Mouse (Mus musculus): ENCODE measurements at regions not wholly inside any gene's neighbourhood (a gene's known extent, or its start where the extent isn't known, plus 50 kb on each side); places are given as distances from the start of the nearest gene placed in this dataset.
A peak's percentile ranks its signal among the peaks of the same experiment; 100 is the strongest.

- no peak for DNase-seq
Measured at GRCm38 (mm10) chr3:37908456-37908855, 184.2 kb upstream of the Gm5148 start.

DNA sequence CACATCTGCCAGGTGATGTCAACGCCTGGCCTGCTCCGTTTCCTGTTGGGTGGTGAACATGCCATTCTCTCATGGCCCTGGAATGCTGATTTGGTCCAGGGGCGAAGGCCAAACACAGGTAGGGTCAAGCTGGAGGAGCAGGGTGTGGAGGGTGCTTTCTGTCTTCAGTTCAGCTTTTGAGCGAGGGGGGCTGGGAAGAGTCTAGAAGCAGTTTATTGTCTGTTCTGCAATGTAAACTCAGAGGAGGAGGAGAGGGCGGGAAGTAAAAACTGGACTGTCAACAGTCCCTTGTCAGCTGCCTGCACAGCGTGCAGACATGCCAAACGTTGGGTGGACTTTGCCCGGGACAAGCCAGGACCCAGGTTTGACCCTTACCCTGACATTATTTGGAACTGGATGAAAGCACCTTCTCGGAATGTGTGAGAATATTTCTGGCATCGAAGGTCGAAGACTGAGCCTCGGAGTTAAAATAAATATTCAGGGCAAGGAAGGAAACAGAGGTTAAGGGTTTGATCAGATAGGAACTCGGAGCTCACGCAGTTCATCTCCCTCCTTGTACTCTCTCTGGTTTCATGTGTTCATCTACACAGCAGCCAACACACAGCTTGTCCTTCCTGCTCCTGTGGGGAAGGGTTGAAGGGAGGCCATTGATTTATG is 183.3 kb upstream of the Gm5148 start:
- peak; percentile 15 for DNase-seq

GRCm38 (mm10) chr3:37906806-37907251 is 182.5 kb upstream of the Gm5148 start:
- DNase-seq: peak; percentile 20

- no peak for DNase-seq
Measured at GRCm38 (mm10) chr3:37904188-37904587, 179.9 kb upstream of the Gm5148 start.

- DNase-seq: no peak
Measured at GRCm38 (mm10) chr3:37903482-37903881, 179.2 kb upstream of the Gm5148 start.

DNA sequence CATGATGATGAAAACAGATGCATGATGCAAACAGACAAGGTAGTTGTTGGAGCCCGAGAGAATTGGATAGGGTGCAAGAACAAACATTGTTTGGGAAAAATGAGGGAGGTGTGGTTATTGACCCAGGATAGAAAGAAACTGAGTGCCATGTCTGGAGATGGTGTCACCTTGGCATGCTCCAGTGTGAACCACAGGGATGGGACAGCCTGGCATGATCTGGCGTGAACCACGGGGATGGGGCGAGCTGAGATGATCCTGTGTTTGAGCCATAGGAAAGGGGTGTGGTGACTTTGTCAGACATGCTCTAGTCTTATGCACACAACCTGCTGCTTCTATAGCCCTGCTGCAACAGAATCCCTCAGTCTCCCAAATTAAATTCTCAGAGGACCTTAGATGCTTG is 178.7 kb upstream of the Gm5148 start:
- no peak for DNase-seq

DNA sequence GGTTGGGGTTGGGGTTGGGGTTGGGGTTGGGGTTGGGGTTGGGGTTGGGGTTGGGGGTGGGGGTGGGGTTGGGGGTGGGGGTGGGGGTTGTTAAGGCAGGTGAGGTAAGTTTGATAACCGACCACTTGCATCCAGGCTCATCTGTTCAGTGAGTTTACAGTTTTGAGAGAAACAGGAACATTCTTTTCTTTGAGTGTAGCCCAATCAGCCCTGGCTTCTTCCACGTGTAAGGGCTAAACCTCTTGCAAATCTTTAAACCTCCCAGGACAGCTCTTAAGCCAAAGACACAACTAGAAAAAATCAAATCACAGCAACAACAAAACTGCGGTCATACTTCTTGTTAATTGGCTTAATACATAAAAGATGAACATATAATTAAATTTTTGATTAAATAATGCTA is 173.1 kb upstream of the Gm5148 start:
- DNase-seq: no peak

DNA sequence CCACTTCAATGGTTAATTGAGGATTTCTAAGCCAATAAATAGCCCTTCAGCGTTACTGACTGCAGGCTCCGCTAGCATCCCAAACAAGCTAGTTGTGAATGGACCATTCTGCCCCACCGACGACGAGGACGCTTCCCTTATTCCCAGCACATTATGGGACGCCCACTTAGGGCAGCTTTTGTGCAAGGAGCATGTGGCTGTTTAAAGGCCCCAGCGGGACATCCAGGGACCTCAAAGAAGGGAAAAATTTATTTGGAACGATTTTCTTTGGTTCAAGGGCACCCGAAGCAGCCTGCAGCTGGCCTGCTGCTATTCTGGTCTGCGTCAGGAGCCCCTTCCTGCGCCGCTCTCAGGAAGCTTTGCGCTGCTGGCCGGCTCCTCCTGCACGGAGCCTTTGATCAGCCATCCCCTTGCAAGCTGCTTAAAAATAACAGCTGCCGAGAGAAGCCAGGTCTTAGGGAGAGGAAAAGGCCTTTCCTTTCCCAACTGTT is 172.6 kb upstream of the Gm5148 start:
- peak; percentile 43 for DNase-seq

GRCm38 (mm10) chr3:37894599-37894998 is 170.3 kb upstream of the Gm5148 start:
- no peak for DNase-seq

DNA sequence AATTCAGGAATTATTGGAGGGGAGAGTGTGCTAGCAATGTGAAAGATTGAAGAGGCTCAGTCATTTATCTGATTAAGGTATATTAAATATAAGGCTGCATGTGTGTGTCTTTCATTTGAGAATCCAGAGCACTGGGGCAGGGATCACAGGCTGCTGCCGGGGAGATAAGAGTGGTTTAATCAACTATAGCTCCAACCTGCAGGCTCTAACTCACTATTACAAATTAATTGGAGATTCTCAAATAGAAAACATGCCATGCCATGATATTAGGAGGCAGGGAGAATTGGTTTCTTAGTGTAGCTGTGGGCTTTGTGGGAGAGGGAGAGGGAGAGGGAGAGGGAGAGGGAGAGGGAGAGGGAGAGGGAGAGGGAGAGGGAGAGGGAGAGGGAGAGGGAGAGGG is 165.9 kb upstream of the Gm5148 start:
- DNase-seq: no peak

DNA sequence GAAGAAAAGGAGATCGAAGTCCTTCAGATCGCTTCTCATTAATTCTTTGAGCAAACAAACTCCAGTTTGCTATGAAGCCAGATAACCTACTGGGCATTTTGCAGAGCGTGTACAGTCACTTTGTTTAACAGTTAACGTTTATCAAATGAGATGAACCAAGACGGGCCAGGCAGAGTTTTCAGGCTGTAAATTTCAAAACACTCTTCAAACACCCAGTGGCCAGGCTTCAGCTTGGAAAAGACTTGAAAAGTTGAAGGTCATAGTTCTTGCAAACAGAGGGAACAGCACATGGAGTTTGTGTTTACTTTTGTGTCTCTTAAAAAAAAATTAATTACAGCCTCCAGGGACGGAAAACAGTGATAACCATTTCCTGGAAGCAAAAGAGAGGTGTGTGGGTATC is 164.2 kb upstream of the Gm5148 start:
- DNase-seq: no peak

DNA sequence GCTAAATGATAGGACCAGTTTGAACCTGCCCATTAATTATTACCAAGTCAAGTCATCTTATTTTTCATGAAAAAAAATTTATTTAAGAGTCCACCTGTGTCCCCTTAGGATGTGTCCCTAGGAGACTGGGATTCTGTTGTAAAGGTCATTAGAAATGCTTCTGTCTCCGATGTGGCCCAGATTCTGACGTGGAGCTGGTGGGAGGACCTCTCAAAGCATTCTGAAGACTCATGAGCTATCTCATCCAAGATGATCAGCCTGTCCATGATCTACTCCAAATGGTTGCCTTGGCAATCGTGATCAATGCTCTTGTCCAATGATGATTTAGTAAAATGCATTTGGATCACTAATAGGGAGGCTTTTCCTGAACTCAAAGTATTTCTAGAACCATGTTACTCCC is 163.4 kb upstream of the Gm5148 start:
- DNase-seq: no peak

DNA sequence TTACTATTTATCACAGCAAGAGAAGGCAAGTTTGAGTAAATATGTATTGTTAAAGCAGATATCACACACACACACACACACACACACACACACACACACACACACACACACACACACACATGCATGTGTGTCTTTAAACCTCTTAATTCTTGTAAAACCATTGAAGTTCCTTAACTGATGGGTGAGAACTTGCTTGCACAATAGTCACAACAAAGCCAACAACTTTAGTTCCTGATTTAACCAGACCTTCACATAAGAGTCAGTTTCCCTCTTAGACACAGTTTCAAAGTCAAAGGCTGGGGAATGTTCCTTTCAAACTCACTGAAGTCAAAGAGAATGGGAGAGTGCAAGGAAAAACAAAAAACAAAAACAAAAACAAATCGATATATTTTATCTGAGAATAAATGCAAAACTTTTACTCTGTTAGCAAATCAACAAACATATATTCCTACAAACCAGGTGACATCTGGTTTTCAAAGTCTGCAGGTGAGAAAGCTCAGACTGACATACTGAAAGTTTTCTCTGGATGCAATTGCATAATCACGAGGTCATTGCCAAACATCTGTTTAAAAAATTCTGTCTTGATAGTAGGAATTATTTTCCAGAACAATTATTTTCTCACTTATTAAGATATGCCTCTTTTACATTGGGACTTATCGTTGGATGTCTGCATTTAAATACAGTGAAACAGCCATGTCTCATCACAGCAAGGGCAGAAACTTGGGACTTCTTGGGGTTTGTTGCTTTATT is 162.6 kb upstream of the Gm5148 start:
- DNase-seq: no peak

DNA sequence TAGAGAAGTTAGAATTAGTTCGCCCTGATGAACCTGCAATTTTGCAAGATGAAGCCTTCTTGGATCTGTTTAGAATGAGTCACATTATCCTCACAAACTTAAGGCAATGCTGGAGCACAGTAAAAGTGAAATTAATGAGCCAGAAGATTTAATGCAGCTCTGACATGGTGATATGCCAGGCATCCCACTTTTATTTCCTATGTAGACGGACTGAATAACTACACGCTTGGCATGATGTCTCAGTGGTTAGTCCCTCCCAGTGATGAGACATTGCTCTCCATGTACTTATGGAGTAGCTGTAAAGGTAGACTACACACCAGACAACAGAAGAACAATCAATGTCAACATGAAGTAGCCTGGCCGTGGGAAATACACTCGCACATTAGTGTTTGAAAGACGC is 161.5 kb upstream of the Gm5148 start:
- DNase-seq: no peak

DNA sequence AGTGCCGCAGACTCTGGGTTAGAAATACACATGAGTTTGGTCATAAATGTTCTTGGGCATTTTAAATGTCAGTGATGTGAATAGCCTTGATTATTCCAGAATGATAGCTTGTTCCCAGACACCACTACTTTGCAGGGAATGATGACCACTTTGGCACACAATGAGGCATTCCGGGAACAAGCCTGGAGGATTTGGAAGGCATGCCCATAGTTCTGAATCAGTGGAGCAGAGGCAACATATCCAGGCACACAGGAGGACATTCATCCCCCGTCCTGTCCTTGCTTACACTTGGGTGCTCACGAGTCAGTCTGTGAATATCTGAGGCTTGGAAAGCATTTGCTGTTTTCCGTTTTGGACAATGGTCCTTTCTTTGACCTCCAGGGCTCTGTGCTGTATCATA is 158.1 kb upstream of the Gm5148 start:
- no peak for DNase-seq

- no peak for DNase-seq
Measured at GRCm38 (mm10) chr3:37881016-37881415, 156.7 kb upstream of the Gm5148 start.

GRCm38 (mm10) chr3:37879056-37879455 is 154.8 kb upstream of the Gm5148 start:
- no peak for DNase-seq

DNA sequence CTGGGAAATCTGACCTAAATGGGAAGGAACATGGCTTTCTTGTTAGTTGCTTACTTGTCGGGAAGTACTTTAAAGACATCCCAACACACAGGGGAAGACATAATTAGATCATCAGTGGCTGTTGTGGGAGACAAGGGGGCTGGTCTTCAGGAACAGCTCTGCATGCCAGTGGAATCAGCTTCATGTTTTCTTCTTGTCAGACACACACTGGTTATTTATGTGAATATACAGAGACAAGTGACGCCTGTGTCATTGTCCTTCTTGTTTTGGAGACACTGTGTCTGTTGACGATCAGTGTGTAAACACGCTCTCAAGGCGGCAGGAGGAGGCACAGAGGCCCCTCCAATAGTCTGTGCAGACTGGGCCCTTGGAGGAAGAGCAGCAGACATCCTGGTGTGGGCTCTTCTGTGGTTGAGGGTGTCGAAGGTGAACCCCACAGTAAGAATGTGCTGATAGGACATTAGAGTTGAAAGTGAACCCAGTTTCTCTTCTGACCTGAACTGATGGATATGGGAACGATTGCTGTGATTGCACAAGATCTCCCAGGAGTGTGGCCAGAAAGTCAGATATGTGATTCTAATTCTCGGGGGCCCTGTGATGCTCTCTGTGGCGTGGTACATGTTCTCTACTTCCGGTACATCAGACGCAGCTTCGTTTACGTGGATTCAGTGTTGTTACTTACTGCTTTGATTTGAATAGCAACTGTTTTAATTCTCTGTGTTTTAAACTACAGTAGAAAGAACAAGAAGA is 151.9 kb upstream of the Gm5148 start:
- no peak for DNase-seq

- no peak for DNase-seq
Measured at GRCm38 (mm10) chr3:37875331-37876015, 151.2 kb upstream of the Gm5148 start.

DNA sequence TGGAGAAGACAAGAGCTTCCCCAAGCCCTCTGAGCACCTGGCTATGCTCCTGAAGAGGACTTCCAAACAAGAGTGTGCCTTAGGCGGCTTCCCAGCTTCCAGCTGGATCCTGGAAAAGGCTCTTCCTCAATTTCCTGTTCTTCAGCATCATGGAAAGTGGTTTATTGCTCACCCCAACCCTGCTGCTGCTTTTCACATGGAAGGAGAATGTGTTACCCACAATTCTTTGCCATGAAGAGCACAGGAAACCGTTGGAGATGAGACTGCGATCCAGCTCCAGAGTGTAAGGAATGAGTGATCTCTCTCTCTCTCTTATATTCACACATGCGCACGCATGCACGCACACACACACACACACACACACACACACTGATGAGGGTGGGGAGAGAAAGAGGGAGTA is 150.6 kb upstream of the Gm5148 start:
- no peak for DNase-seq

DNA sequence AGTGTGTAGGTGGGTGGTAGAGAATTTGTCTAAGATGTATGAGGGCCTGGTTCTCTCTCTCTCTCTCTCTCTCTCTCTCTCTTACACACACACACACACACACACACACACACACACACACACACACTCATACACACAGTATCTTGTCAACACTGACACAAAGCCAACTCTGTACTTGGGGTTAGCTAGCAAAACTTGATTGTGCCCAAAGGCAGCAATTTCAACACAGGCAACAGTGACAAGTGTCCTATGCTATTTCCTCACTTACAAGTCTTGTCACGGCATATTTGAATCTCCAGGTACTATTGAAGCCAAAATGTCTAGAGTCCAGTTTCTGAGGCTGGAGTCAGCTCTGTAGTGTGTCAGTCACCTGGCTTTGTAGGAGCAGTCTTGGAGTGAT is 150.1 kb upstream of the Gm5148 start:
- no peak for DNase-seq

- DNase-seq: no peak
Measured at GRCm38 (mm10) chr3:37872329-37872728, 148.0 kb upstream of the Gm5148 start.

- no peak for DNase-seq
Measured at GRCm38 (mm10) chr3:37871076-37871475, 146.8 kb upstream of the Gm5148 start.

Measured in thymus, postnatal 25 days (tissue).